Mouse (Mus musculus) kidney, adult 2 months (tissue): ENCODE results near the gene Kif26a.

Experiments
- CTCF ChIP-seq: fragments of 200-500 bp; conservative IDR thresholded peaks from 2 replicates; pipeline ENCODE4 v1.5.1; 2011; ENCODE audit warnings: low read depth, mild to moderate bottlenecking, control low read depth, low read length, moderate library complexity, mixed read lengths; ENCODE audit not compliant: insufficient read depth, insufficient read length
- POLR2A ChIP-seq: fragments of 200-500 bp; IDR thresholded peaks from one replicate; pipeline ENCODE4 v1.6.1; 2011; ENCODE audit warnings: low read depth, low read length, control low read depth

DNA sequence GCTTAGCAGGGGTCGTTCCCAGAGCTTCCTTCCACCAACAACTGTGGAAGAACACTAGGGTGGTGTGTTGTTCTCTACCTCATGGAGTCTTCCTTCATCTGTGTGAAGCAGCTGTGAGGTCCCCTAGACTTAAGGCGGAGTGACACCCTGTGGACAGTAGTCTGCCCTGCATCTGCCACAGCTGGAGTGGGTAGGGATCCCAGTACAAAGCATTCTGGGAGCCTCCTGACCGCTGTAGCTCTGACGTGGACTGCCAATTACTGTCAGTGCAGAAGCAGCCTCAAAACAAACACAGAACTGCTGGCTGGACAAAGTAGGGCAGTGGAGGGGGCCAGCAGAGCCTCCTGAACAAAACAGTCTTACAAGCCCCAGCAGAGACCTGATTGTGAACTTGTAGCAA, 45.0 kb upstream of the Kif26a start:
- TF ChIP-seq CTCF, result no peak; the same call in 1 of the 2 replicates
- no peak for TF ChIP-seq POLR2A
